Mouse (Mus musculus) olfactory bulb, adult 2 months (tissue): ENCODE data around the gene Maml1. TPM values are rescaled to one million over a fixed set of nuclear protein-coding genes. Genes with fewer than 3 reads are reported as not detected.
A peak's percentile ranks its signal among the peaks of the same experiment; 100 is the strongest.

Experiments
- H3K27ac ChIP-seq: fragments of 200-500 bp; 2 replicates; pipeline ENCODE4 v1.5.1; 2012; ENCODE audit warnings: low read depth, low read length; ENCODE audit not compliant: insufficient read depth
- H3K4me1 ChIP-seq: fragments of 200-500 bp; 2 replicates; pipeline ENCODE4 v1.6.1; 2012; ENCODE audit warnings: low read length; ENCODE audit not compliant: control insufficient read depth, insufficient read depth
- H3K4me3 ChIP-seq: fragments of 200-500 bp; 2 replicates; pipeline ENCODE4 v1.5.1; 2012; ENCODE audit warnings: mild to moderate bottlenecking, low read depth, low read length, moderate library complexity; ENCODE audit not compliant: insufficient read depth
- CTCF ChIP-seq: fragments of 200-500 bp; IDR thresholded peaks from 2 replicates; pipeline ENCODE4 v1.5.1; 2012; ENCODE audit warnings: low read depth, mild to moderate bottlenecking, low read length, moderate library complexity; ENCODE audit not compliant: insufficient read depth
- POLR2A ChIP-seq: fragments of 200-500 bp; IDR thresholded peaks from 2 replicates; pipeline ENCODE4 v1.6.1; 2012; ENCODE audit warnings: mild to moderate bottlenecking, low read depth, low read length, moderate library complexity; ENCODE audit not compliant: insufficient read depth
- WGBS: fragments of 180-500 bp; shearing (Covaris S2); methylation state at CpG from one replicate; pipeline ENCODE4 v1.1.7; 2018; 5-methylcytosine and 5-hydroxymethylcytosine counted together
- polyA plus RNA-seq: library from polyadenylated mRNA; stranded (reverse); fragments of >200 nt; gene quantifications from 2 replicates; pipeline ENCODE4 v1.2.4, GENCODE M21; 2012; ENCODE audit warnings: low replicate concordance; ENCODE audit not compliant: missing spikeins, insufficient read depth, insufficient read length

Gene Maml1
- polyA plus RNA-seq, 1 experiment = not detected

GRCm38 (mm10) chr11:50219833-50220232 lies 72.3 kb downstream of the Maml1 start:
- Histone ChIP-seq H3K4me3 (no peak overlapping the region), H3K4me1 (peaks cover 14% of the 10 kb centered on the region), H3K27ac (no peak overlapping the region)
- 55% methylated on average over 2 of the region's 2 CpGs for WGBS
- TF ChIP-seq POLR2A = no peak
- TF ChIP-seq CTCF = no peak

DNA sequence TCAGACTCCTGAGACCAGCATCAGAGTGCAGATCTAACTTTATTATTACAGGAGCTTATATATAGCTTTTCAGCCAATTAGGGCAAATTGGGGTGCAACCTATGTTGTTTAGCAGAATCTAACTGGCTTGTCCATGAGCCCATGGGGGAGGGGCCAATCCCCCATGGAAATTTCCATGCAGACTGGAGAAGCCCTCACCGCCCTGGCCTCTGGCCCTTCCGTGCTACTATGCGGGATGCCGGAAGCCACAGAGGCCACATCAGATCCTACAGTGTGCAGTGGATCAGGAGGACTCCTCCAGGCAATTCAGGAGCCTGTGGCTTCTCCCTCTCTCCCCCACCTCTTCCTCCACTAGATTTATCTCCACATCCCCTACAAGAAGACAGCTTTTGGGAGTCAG lies 74.3 kb downstream of the Maml1 start:
- Histone ChIP-seq H3K27ac (no peak overlapping the region), H3K4me3 (no peak overlapping the region), H3K4me1 (peaks cover 14% of the 10 kb centered on the region)
- 65% methylated on average over 4 of the region's 4 CpGs for WGBS
- TF ChIP-seq POLR2A (no peak), CTCF (no peak)

DNA sequence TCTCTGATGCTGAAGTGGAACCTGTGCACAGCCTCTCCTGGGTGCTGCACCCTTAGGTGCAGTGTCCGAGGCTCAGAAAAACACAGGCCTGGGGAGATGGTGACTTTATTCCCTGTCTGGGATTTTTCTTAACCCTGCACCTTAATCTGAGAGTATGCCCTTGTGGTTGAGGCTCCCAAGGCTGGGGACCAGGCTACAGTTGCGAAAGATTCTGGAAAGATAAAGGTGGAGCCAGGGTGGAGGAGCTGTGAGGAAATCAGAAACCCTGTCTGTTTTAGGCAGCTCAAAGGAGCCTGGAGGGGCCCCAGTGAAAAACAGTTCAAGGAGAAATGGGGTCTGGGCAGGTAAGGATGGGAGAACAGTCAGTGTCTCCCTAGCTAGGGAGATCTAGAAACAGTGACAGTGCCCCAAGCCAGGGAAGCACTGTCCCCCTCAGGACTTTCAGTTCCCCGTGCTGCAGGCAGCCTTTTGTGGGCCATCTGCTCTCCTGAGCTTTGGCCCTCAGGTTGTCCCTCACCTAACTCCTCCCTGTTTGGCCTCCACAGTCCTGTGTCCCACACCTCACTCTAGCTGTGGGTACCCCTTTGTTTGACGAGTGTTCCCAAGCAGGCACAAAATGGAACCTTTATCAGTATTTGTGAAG lies 75.3 kb downstream of the Maml1 start:
- no peak for TF ChIP-seq POLR2A
- TF ChIP-seq CTCF = no peak
- Histone ChIP-seq H3K27ac (no peak overlapping the region), H3K4me1 (peaks cover 14% of the 10 kb centered on the region), H3K4me3 (no peak overlapping the region)
- WGBS = 85% methylated on average over 4 of the region's 4 CpGs

DNA sequence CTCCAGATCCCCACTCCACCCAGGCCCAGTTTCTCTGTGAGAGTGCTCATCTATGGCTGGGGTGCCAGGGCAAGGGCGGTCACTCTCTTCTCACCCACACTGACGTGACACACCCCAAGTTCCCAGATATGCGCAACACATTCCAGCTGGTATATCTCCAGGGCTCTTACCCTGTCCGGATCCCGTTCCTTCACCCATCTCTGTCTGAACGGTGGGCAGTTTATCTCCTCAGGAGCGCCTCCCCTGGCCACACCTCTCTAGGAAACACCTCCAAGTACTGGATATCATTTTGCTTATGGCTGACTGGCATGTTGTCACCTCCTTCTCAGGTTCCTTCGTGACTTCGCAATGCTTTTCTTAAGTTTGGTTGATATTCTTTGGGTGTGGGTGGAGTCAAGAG lies 76.5 kb downstream of the Maml1 start:
- Histone ChIP-seq H3K4me1 (peaks cover 19% of the 10 kb centered on the region), H3K4me3 (no peak overlapping the region), H3K27ac (no peak overlapping the region)
- no peak for TF ChIP-seq POLR2A
- 53% methylated on average over 9 of the region's 9 CpGs for WGBS

DNA sequence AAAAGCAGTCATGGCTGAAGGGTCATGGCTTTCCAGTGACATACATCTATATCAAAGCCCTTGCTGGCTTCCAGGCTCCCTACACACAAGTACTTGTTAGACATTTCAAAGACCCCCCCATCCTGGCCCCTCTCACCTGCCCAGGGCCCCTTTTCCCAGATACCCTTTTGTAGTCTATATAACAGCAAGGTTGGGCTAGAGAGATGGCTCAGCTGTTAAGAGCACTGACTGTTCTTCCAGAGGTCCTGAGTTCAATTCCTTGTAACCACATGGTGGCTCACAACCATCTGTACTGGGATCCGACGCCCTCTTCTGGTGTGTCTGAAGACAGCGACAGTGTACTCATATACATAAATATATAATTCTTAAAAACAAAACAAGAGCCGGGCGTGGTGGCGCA lies 77.5 kb downstream of the Maml1 start:
- Histone ChIP-seq H3K4me3 (no peak overlapping the region), H3K27ac (no peak overlapping the region), H3K4me1 (peaks cover 19% of the 10 kb centered on the region)
- TF ChIP-seq POLR2A = no peak
- TF ChIP-seq CTCF = no peak
- WGBS = 91% methylated on average over 6 of the region's 6 CpGs

- Histone ChIP-seq H3K4me1 (peaks cover 20% of the 10 kb centered on the region), H3K27ac (no peak overlapping the region), H3K4me3 (no peak overlapping the region)
- TF ChIP-seq CTCF = no peak
- no peak for TF ChIP-seq POLR2A
- WGBS = 56% methylated on average over 11 of the region's 11 CpGs
Measured at GRCm38 (mm10) chr11:50212848-50213758, 79.0 kb downstream of the Maml1 start.

DNA sequence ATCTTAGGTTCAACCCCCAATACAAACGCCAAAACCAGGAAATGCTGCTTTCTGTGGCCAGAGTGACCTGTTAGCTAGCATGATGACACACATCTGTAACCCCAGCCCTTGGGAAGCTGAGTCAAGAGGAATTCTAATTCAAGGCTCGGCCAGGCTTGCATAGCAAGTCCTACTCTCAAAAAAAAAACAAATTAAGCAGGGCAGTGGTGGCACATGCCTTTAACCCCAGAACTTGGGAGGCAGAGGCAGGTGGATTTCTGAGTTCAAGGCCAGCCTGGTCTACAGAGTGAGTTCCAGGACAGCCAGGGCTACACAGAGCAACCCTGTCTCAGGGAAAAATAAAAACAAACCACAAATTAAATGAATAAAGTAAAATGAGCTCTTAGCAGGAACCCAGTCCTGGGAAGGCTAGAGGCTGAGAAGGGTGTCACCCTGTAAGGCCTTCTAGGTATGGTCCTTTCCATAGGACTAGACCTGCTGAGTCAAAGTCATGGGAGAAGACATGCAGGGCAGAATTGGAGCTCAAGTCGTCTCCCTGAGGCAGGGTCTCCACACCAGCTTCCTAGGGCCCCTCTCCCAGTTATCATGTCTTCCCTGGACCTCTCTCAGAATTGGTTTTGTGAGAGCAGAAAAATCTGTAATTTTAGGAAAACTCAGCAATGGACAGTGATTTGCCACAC lies 79.9 kb downstream of the Maml1 start:
- H3K4me3 ChIP-seq = no peak overlapping the region
- peaks cover 22% of the 10 kb centered on the region for H3K4me1 ChIP-seq
- H3K27ac ChIP-seq = no peak overlapping the region
- TF ChIP-seq POLR2A (no peak), CTCF (no peak)
- WGBS = 78% methylated on average over 3 of the region's 3 CpGs

DNA sequence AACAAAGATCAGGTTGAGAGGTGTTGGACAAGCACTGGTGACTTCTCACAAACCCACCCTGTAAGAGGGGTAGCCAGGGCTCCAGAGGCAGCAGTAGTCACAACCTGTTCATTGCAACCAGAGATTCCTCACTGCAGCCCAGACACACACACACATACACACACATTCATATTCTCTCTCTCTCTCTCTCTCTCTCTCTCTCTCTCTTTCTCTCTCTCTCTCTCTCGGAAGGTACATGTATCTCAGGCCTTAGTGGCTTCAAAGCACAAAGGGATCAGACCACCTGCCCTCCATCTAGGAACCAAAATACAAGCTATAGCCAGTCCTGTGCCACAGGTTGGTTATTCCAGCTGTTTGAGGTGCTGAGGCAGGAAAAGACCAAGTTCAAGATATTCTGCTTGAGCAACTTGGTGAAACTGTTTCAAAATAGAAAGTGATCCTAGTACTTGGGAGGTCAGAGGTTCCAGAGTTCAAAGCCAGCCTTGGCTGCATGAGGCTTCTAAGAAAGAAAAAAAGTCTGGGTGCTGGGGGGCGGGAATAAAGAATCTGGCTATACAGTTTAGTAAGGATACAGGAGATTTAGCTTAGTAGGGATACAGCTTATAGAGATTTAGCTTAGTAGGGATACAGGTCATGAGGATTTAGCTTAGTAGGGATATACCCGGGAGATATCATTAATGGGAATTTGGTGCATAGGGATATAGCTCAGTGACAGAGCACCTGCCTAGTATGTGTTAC lies 80.6 kb downstream of the Maml1 start:
- no peak for TF ChIP-seq CTCF
- WGBS = 93% methylated on average over 3 of the region's 3 CpGs
- Histone ChIP-seq H3K4me1 (peaks cover 23% of the 10 kb centered on the region), H3K4me3 (peak overlapping the region; percentile 91), H3K27ac (peak overlapping the region; percentile 88; the same call in 1 of the 2 replicates)
